Mouse (Mus musculus): Measurements from ENCODE around the gene Gm13694. TPM values are rescaled to one million over a fixed set of nuclear protein-coding genes. Genes with fewer than 3 reads are reported as not detected.
"Not testable (repeated sequence)": the region's sequence is repeated elsewhere in the genome, so short reads cannot be mapped to it uniquely, and the experiment has no call there.

Gm13694 gene
- polyA plus RNA-seq, 1 experiment: not detected

DNA sequence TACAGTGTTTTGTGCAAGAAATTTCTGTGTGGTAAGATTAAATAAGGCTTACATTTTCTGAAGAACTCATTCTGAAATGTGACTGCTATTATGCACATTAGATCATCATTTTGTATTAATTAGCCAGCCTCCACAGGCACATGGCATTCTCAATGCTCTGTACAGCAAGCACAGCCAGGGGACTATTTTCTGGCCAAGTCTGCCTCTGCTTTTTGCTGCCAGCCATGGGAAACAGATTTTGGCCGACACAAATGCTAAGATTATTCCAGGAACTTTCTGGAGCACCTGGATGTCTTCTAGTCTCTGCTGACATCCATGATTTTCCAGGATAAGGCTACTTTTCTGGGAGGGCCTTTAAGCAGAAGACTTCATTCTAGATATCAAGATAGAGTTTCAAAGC, 30.2 kb downstream of the Gm13694 start:
- Histone ChIP-seq H3K27ac (ENCODE audit: insufficient read depth, low read length) (no peak overlapping the region), H3K4me1 (ENCODE audit: control insufficient read depth, insufficient read depth, low read length) (no peaks in the 10 kb centered on the region), H3K4me3 (ENCODE audit: insufficient read depth, low read length) (no peak overlapping the region)
- no peak for TF ChIP-seq POLR2A (IDR thresholded peaks at IDR 0.05; ENCODE audit: low read depth, low read length)

DNA sequence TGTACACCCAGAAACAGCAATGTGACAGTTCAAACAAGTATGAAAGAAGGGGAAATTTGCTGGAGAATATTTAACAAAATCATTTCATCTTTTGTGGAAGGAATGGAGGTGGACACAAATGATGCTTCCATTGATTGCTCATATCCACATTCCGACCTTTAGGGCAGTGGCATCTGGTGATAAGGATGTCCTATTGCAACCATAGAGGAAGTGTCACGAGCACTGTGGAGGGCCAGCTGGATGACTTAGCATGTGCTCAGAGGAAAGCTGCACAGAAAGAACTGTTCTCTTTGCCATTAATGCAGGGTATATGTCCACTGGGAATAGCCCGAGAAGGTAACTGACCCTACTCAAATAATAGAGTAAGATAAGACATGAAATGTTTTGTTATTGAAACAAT, 31.1 kb downstream of the Gm13694 start:
- no peak overlapping the region for H3K27ac ChIP-seq (ENCODE audit: insufficient read depth, low read length)
- H3K4me1 ChIP-seq (ENCODE audit: control insufficient read depth, insufficient read depth, low read length): no peaks in the 10 kb centered on the region
- TF ChIP-seq POLR2A (IDR thresholded peaks at IDR 0.05; ENCODE audit: low read depth, low read length): no peak
- TF ChIP-seq CTCF (IDR thresholded peaks at IDR 0.05; ENCODE audit: borderline replicate concordance, insufficient read depth, low read length): no peak
- H3K4me3 ChIP-seq (ENCODE audit: insufficient read depth, low read length): no peak overlapping the region

DNA sequence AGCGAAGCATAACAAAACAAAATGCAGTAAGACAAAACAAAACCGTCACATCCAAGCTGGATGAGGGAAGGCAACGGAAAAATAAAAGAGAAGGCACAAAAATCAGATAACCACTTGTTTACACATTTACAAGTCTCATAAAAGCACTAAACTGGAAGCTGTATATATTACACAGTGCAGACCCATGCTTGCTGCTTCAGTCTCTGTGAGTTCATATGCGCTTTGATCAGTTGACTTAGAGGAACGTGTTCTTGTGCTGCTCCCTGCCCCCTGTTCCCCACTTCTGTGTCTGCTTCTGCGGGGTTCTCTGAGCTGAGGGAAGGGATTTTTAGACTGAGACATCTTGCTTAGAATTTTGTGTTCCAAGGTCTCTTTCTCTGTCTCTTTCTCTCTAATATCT, 35.8 kb downstream of the Gm13694 start:
- Histone ChIP-seq H3K4me3 (ENCODE audit: insufficient read depth, low read length) (no peak overlapping the region), H3K27ac (ENCODE audit: insufficient read depth, low read length) (no peak overlapping the region), H3K4me1 (ENCODE audit: control insufficient read depth, insufficient read depth, low read length) (peaks cover 8% of the 10 kb centered on the region; the same call in 1 of the 2 replicates)
- TF ChIP-seq POLR2A (IDR thresholded peaks at IDR 0.05; ENCODE audit: low read depth, low read length) (no peak), CTCF (IDR thresholded peaks at IDR 0.05; ENCODE audit: borderline replicate concordance, insufficient read depth, low read length) (no peak)

DNA sequence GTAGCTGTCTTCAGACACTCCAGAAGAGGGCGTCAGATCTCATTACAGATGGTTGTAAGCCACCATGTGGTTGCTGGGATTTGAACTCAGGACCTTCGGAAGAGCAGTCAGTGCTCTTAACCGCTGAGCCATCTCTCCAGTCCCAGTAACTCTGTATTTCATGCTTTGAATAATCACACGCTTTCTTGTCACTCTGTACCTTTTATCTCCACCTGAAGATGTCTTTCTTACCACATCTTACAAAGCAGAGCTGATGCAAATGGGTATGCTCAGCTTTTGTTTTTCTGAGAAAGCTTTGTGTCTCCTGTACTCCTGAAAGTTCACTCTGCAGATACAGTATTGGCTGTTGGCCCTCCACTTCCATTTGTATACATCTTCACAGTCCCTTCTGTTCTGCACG, 37.6 kb downstream of the Gm13694 start:
- not testable (repeated sequence) for H3K4me3 ChIP-seq (ENCODE audit: insufficient read depth, low read length); H3K4me1 ChIP-seq (ENCODE audit: control insufficient read depth, insufficient read depth, low read length); H3K27ac ChIP-seq (ENCODE audit: insufficient read depth, low read length)

DNA sequence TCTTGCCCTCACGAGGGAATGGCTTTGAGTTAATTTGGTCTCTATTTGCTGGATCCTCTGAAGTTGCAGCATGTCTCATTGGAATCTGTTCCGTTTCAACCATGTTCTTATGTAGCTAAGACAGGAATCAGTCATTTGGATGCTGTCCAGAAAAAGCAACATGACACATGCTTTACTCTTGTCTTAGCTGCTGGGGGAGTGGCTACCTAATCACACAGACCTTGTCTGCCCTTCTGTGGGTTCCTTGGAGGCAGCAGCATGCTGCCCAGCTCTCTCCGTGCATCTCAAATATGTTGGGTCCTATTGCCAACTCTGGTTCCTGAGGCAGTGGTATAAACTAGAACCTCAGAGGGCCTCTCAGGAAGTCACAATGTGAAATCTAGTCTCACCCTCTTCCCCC, 39.6 kb downstream of the Gm13694 start:
- Histone ChIP-seq H3K4me1 (ENCODE audit: control insufficient read depth, insufficient read depth, low read length) (peaks cover 8% of the 10 kb centered on the region; the same call in 1 of the 2 replicates), H3K4me3 (ENCODE audit: insufficient read depth, low read length) (no peak overlapping the region), H3K27ac (ENCODE audit: insufficient read depth, low read length) (no peak overlapping the region)
- TF ChIP-seq POLR2A (IDR thresholded peaks at IDR 0.05; ENCODE audit: low read depth, low read length) (no peak), CTCF (IDR thresholded peaks at IDR 0.05; ENCODE audit: borderline replicate concordance, insufficient read depth, low read length) (no peak)

DNA sequence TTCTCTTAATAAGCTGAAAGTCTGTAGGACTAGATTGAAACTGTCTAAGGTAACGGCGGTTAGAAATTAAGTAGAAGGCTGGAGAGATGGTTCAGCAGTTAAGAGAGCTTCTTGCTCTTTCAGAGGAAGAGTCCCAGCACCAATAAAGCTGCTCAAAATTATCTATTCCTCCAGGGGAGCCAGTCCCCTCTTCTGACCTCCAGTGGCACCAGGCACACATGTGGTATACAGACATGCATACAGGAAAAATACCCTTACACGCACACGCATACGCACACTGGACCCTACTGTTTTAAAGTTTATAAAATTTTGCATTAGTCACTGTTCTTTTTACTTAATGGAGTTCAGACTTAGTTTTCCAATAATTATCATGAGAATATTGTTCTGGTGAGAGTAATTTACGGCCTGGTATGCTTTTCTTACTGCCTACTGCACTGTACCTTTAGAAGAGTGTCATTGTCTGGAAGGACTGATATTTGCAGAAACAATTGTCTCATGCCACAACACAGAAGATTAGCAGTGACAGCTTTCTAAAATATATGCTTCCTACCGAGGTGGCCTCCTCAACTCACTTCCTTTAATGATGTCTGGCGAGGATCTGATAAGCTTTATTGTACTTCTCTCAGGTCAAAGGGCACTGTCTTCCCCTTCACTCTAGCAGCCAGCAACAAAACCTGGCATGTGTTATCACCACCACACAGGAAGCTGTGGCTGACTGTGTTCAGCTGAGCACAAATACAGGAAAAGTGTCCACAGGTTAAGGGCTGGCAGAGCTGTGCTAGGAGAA, 41.0 kb downstream of the Gm13694 start:
- H3K4me3 ChIP-seq (ENCODE audit: insufficient read depth, low read length): no peak overlapping the region
- peaks cover 8% of the 10 kb centered on the region; the same call in 1 of the 2 replicates for H3K4me1 ChIP-seq (ENCODE audit: control insufficient read depth, insufficient read depth, low read length)
- TF ChIP-seq CTCF (IDR thresholded peaks at IDR 0.05; ENCODE audit: borderline replicate concordance, insufficient read depth, low read length): no peak
- TF ChIP-seq POLR2A (IDR thresholded peaks at IDR 0.05; ENCODE audit: low read depth, low read length): no peak
- no peak overlapping the region for H3K27ac ChIP-seq (ENCODE audit: insufficient read depth, low read length)

DNA sequence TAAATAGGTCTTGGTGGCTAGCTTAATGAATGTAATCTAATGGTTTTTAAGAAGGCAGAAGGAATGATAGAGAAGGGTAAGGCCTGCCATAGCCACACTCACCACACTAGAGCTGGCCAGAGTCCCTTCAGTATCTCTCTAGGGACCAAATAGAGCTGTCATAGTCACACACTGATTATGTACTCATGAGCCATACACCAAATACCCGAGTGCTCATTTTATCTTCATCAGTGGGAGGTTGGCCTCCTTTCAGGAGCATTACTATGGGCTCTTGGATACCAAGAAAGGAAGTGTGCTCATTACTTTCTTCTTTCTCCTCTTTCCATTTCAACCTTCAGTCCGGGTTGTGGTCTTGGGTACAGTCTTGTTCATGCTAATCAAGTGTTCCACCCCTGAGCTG, 43.2 kb downstream of the Gm13694 start:
- TF ChIP-seq POLR2A (IDR thresholded peaks at IDR 0.05; ENCODE audit: low read depth, low read length): no peak
- TF ChIP-seq CTCF (IDR thresholded peaks at IDR 0.05; ENCODE audit: borderline replicate concordance, insufficient read depth, low read length): no peak

DNA sequence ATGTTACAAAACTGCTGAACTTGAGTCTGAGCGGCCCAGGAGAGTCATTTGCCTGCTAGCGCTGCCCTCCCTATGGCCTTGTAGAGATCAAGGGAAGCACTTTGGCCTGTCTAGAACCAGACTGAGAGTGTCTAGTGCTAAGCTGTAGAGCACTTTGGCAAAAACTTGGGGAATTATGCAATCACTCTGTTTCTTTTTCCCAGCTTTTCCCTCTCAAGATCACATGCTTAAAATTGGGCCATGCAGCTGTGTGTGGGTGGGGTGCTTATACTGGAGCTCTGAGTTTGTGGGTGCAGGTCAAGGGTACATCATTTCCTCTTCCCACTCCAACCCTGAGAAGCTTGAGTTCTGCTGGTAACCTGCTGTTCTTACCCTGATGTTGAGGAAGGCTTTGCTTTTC, 44.2 kb downstream of the Gm13694 start:
- H3K27ac ChIP-seq (ENCODE audit: insufficient read depth, low read length): no peak overlapping the region
- H3K4me1 ChIP-seq (ENCODE audit: control insufficient read depth, insufficient read depth, low read length): peaks cover 6% of the 10 kb centered on the region; the same call in 1 of the 2 replicates
- H3K4me3 ChIP-seq (ENCODE audit: insufficient read depth, low read length): no peak overlapping the region
- TF ChIP-seq POLR2A (IDR thresholded peaks at IDR 0.05; ENCODE audit: low read depth, low read length): no peak
- no peak for TF ChIP-seq CTCF (IDR thresholded peaks at IDR 0.05; ENCODE audit: borderline replicate concordance, insufficient read depth, low read length)

More for the DNA sequence above, 43.2 kb downstream of the Gm13694 start:
- Histone ChIP-seq H3K27ac (ENCODE audit: insufficient read depth, low read length) (no peak overlapping the region), H3K4me3 (ENCODE audit: insufficient read depth, low read length) (no peak overlapping the region), H3K4me1 (ENCODE audit: control insufficient read depth, insufficient read depth, low read length) (peaks cover 8% of the 10 kb centered on the region; the same call in 1 of the 2 replicates)

DNA sequence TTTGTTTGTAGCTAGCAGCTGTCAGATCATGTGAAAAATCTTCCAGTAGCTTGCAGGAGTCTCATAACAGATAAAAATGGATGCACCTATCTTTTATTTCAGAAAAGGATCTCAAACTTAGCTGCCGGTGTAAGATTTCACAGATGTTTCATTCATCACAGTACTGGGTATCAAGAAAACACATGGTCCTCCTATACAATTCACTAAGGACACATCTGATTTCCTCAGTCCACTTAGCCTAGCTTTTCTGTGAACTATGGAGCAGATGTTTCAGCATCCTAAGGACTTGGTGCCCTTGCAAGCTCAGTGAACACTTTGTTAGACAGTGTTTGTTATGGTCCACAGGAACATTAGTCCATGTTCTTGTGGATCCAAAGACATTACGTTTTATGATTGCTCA, 44.6 kb downstream of the Gm13694 start:
- no peak overlapping the region for H3K27ac ChIP-seq (ENCODE audit: insufficient read depth, low read length)
- no peak overlapping the region for H3K4me3 ChIP-seq (ENCODE audit: insufficient read depth, low read length)
- H3K4me1 ChIP-seq (ENCODE audit: control insufficient read depth, insufficient read depth, low read length): peaks cover 4% of the 10 kb centered on the region; the same call in 1 of the 2 replicates
- no peak for TF ChIP-seq POLR2A (IDR thresholded peaks at IDR 0.05; ENCODE audit: low read depth, low read length)
- no peak for TF ChIP-seq CTCF (IDR thresholded peaks at IDR 0.05; ENCODE audit: borderline replicate concordance, insufficient read depth, low read length)

DNA sequence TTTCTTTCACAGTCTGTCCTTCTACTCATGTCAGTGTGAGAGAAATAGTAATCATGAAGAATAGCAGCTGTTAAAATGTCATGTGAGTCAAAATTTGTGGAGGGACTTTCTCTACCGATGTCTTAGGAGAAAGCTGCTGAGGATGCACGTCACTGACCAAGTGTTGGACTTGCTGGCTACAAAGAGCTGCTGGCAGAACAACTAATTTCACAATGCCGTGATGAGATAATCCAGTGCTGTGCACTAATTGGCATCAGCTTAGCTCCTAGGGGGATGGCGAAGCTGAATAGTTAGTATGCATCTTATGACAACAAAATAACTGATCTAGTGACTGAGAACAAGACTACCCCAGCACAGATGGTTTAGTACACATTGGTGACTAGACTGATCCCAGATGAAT, 46.5 kb downstream of the Gm13694 start:
- H3K27ac ChIP-seq (ENCODE audit: insufficient read depth, low read length): no peak overlapping the region
- TF ChIP-seq POLR2A (IDR thresholded peaks at IDR 0.05; ENCODE audit: low read depth, low read length) (no peak), CTCF (IDR thresholded peaks at IDR 0.05; ENCODE audit: borderline replicate concordance, insufficient read depth, low read length) (no peak)

More for the DNA sequence above, 46.5 kb downstream of the Gm13694 start:
- Histone ChIP-seq H3K4me1 (ENCODE audit: control insufficient read depth, insufficient read depth, low read length) (no peaks in the 10 kb centered on the region), H3K4me3 (ENCODE audit: insufficient read depth, low read length) (no peak overlapping the region)

Other genes with a start within 250 kb of the Gm13694 start
- 13.5 and 16.6 TPM in 2 replicates for gene Fam171b, start 166.3 kb upstream of the Gm13694 start, polyA plus RNA-seq (2011; ENCODE audit: insufficient read length, low read depth, missing spikeins)
- not detected in 2 replicates for gene Zswim2, start 37.7 kb upstream of the Gm13694 start, polyA plus RNA-seq (2011; ENCODE audit: insufficient read length, low read depth, missing spikeins)
- gene Gm13698, start 23.2 kb upstream of the Gm13694 start, polyA plus RNA-seq (2011; ENCODE audit: insufficient read length, low read depth, missing spikeins): not detected in 2 replicates
- gene Gm13693, start 17.4 kb upstream of the Gm13694 start, polyA plus RNA-seq (2011; ENCODE audit: insufficient read length, low read depth, missing spikeins): not detected in 2 replicates
- gene Gm13695, start 11.6 kb upstream of the Gm13694 start, polyA plus RNA-seq (2011; ENCODE audit: insufficient read length, low read depth, missing spikeins): not detected in 2 replicates
- gene Gm13696, start 5.8 kb upstream of the Gm13694 start, polyA plus RNA-seq (2011; ENCODE audit: insufficient read length, low read depth, missing spikeins): not detected in 2 replicates
- not detected in 2 replicates for gene Gm13697, start 5.8 kb downstream of the Gm13694 start, polyA plus RNA-seq (2011; ENCODE audit: insufficient read length, low read depth, missing spikeins)
- gene Gm13691, start 11.6 kb downstream of the Gm13694 start, polyA plus RNA-seq (2011; ENCODE audit: insufficient read length, low read depth, missing spikeins): not detected in 2 replicates

Measured in embryonic fibroblast, embryonic 13.5 days (primary cell).